Mouse (Mus musculus) neural tube, embryonic 14.5 days (tissue): ENCODE measurements at regions not wholly inside any gene's neighbourhood (a gene's known extent, or its start where the extent isn't known, plus 50 kb on each side); places are given as distances from the start of the nearest gene placed in this dataset.

ENCODE experiments used
- ATAC-seq: fragments of 200-750 bp; cut with Nextera tagmentation; 2 replicates; pipeline ENCODE4 v1.8.0; 2017; ENCODE audit warnings: low read depth, mild to moderate bottlenecking, moderate TSS enrichment, moderate library complexity
- H3K27ac ChIP-seq: fragments of 300-500 bp; sonication (generic); 2 replicates; pipeline ENCODE4 v1.5.1; 2014; ENCODE audit warnings: low read depth, mild to moderate bottlenecking, control low read depth, low read length, moderate library complexity, mixed read lengths
- H3K27me3 ChIP-seq: fragments of 300-500 bp; sonication (generic); 2 replicates; pipeline ENCODE4 v1.6.1; 2014; ENCODE audit warnings: low read length; ENCODE audit not compliant: control insufficient read depth, insufficient read depth
- H3K36me3 ChIP-seq: fragments of 300-500 bp; sonication (generic); 2 replicates; pipeline ENCODE4 v1.6.1; 2014; ENCODE audit warnings: low read length, mixed read lengths; ENCODE audit not compliant: control insufficient read depth, insufficient read depth
- H3K4me1 ChIP-seq: fragments of 300-500 bp; sonication (generic); 2 replicates; pipeline ENCODE4 v1.6.1; 2014; ENCODE audit warnings: low read length; ENCODE audit not compliant: control insufficient read depth, insufficient read depth
- H3K4me2 ChIP-seq: fragments of 300-500 bp; sonication (generic); 2 replicates; pipeline ENCODE4 v1.6.1; 2014; ENCODE audit warnings: mild to moderate bottlenecking, low read depth, low read length, control low read depth
- H3K4me3 ChIP-seq: fragments of 300-500 bp; sonication (generic); 2 replicates; pipeline ENCODE4 v1.5.1; 2014; ENCODE audit warnings: low read depth, low read length, control low read depth, mixed read lengths
- H3K9ac ChIP-seq: fragments of 300-500 bp; sonication (generic); replicated peaks from 2 replicates; pipeline ENCODE4 v1.6.1; 2014; ENCODE audit warnings: low read depth, mild to moderate bottlenecking, control low read depth, low read length, mixed read lengths
- H3K9me3 ChIP-seq: fragments of 300-500 bp; sonication (generic); 2 replicates; pipeline ENCODE4 v1.6.1; 2016; ENCODE audit warnings: low read length; ENCODE audit not compliant: control insufficient read depth
- WGBS: fragments of 180-500 bp; shearing (Covaris S2); extraction: QIAGEN DNeasy Blood & Tissue Kit; methylation state at CpG from one replicate; pipeline ENCODE4 v1.1.7; 2014; 5-methylcytosine and 5-hydroxymethylcytosine counted together

- Histone ChIP-seq H3K4me3 (no peak overlapping the region), H3K27me3 (no peaks in the 10 kb centered on the region), H3K9ac (no peak overlapping the region), H3K9me3 (no peaks in the 10 kb centered on the region), H3K27ac (no peak overlapping the region), H3K4me1 (no peaks in the 10 kb centered on the region), H3K36me3 (no peaks in the 10 kb centered on the region), H3K4me2 (no peak overlapping the region)
- 60% methylated on average over 10 of the region's 10 CpGs for WGBS
- ATAC-seq: no peak
Measured at GRCm38 (mm10) chr16:19876861-19877554, 105.8 kb downstream of the Klhl6 start.

GRCm38 (mm10) chr16:19882961-19883360 is 99.9 kb downstream of the Klhl6 start:
- Histone ChIP-seq H3K4me3 (no peak overlapping the region), H3K27ac (no peak overlapping the region), H3K9me3 (no peaks in the 10 kb centered on the region), H3K36me3 (no peaks in the 10 kb centered on the region), H3K9ac (no peak overlapping the region), H3K27me3 (no peaks in the 10 kb centered on the region), H3K4me1 (no peaks in the 10 kb centered on the region), H3K4me2 (no peak overlapping the region)
- ATAC-seq: no peak
- 98% methylated on average over 3 of the region's 3 CpGs for WGBS

- Histone ChIP-seq H3K27me3 (no peaks in the 10 kb centered on the region), H3K27ac (no peak overlapping the region), H3K9me3 (no peaks in the 10 kb centered on the region), H3K4me2 (no peak overlapping the region), H3K36me3 (no peaks in the 10 kb centered on the region), H3K4me3 (no peak overlapping the region), H3K9ac (no peak overlapping the region), H3K4me1 (no peaks in the 10 kb centered on the region)
- ATAC-seq: peak; percentile 41; the same call in 1 of the 2 replicates
- 62% methylated on average over 9 of the region's 9 CpGs for WGBS
Measured at GRCm38 (mm10) chr16:19883776-19884513, 98.9 kb downstream of the Klhl6 start.

GRCm38 (mm10) chr16:19884535-19884934 is 98.3 kb downstream of the Klhl6 start:
- Histone ChIP-seq H3K9ac (no peak overlapping the region), H3K4me2 (no peak overlapping the region), H3K9me3 (no peaks in the 10 kb centered on the region), H3K27me3 (no peaks in the 10 kb centered on the region), H3K4me1 (no peaks in the 10 kb centered on the region), H3K27ac (no peak overlapping the region), H3K4me3 (no peak overlapping the region), H3K36me3 (no peaks in the 10 kb centered on the region)
- WGBS: 77% methylated on average over 6 of the region's 6 CpGs
- ATAC-seq: no peak

GRCm38 (mm10) chr16:19886596-19886995 is 96.2 kb downstream of the Klhl6 start:
- Histone ChIP-seq H3K9me3 (no peaks in the 10 kb centered on the region), H3K36me3 (no peaks in the 10 kb centered on the region), H3K9ac (no peak overlapping the region), H3K4me1 (no peaks in the 10 kb centered on the region), H3K27ac (no peak overlapping the region), H3K4me3 (no peak overlapping the region), H3K27me3 (no peaks in the 10 kb centered on the region), H3K4me2 (no peak overlapping the region)
- no peak for ATAC-seq

- no peaks in the 10 kb centered on the region for H3K36me3 ChIP-seq
- ATAC-seq: no peak
- H3K4me3 ChIP-seq: no peak overlapping the region
- no peak overlapping the region for H3K9ac ChIP-seq
- WGBS: 63% methylated on average over 3 of the region's 3 CpGs
- no peaks in the 10 kb centered on the region for H3K9me3 ChIP-seq
- H3K27ac ChIP-seq: no peak overlapping the region
- no peak overlapping the region for H3K4me2 ChIP-seq
- no peaks in the 10 kb centered on the region for H3K4me1 ChIP-seq
- no peaks in the 10 kb centered on the region for H3K27me3 ChIP-seq
Measured at GRCm38 (mm10) chr16:19889576-19889975, 93.3 kb downstream of the Klhl6 start.

- H3K4me2 ChIP-seq: no peak overlapping the region
- H3K9ac ChIP-seq: no peak overlapping the region
- H3K36me3 ChIP-seq: no peaks in the 10 kb centered on the region
- no peaks in the 10 kb centered on the region for H3K4me1 ChIP-seq
- WGBS: 92% methylated on average over 3 of the region's 3 CpGs
- no peak overlapping the region for H3K4me3 ChIP-seq
- H3K27ac ChIP-seq: no peak overlapping the region
- H3K27me3 ChIP-seq: no peaks in the 10 kb centered on the region
- ATAC-seq: no peak
- H3K9me3 ChIP-seq: no peaks in the 10 kb centered on the region
Measured at GRCm38 (mm10) chr16:19891441-19891840, 91.4 kb downstream of the Klhl6 start.

- H3K4me3 ChIP-seq: no peak overlapping the region
- H3K9ac ChIP-seq: no peak overlapping the region
- H3K27me3 ChIP-seq: no peaks in the 10 kb centered on the region
- H3K4me1 ChIP-seq: no peaks in the 10 kb centered on the region
- no peak overlapping the region for H3K4me2 ChIP-seq
- no peaks in the 10 kb centered on the region for H3K36me3 ChIP-seq
- ATAC-seq: no peak
- WGBS: 94% methylated on average over 9 of the region's 9 CpGs
- H3K9me3 ChIP-seq: no peaks in the 10 kb centered on the region
- H3K27ac ChIP-seq: no peak overlapping the region
Measured at GRCm38 (mm10) chr16:19894435-19894994, 88.3 kb downstream of the Klhl6 start.
